11 mouse cellular contexts compared by ENCODE assay signal in the genomic region with DNA sequence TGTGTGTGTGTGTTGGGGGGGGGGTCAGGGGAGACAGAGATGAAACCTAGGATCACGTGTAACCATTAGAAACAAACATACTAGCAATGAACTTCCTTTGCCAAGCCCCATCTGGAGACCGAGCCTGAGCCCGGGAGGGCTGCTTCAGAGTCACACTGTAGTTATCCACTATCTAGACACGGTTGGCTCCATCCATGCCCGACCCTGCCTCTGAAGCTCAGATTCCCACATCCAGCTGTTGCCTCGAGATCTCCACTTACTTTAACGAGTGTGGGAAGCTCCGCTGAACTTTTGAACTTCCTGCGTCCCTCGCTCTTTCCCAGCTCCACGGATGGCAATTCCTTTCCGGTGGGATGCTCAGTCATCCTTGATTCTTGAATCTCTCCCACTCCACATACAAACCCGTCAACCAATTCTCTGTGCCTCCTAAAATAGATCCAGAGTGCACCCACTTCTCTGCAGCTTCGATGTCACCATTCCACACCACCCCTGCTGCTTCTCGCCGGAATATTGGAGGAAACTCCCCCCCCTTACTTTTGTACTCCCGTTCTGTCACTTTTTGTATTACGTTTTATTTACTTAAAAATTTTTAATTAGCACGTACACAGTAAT. TPM values are rescaled to one million over a fixed set of nuclear protein-coding genes. Genes with fewer than 3 reads are reported as not detected.
DNase-seq lines count a peak whose midpoint lies in the region; ATAC-seq and TF ChIP-seq lines count a peak whose summit lies in the region.
"Had no signal": no experiment of that assay in that cellular context is flagged by ENCODE, and none has a peak within 500 bp of the region (broad histone marks: within the 10 kb centered on the region; RNA-seq: fewer than 3 reads in every experiment).

No protein-coding gene starts in this region.

- no peaks in the 10 kb centered on the region for H3K79me2 ChIP-seq in liver, adult 2 months (ENCODE audit: control insufficient read depth, insufficient read depth, low read length)

- no peaks in the 10 kb centered on the region for H3K9me3 ChIP-seq in heart, embryonic 14.5 days (ENCODE audit: control insufficient read depth, low read length)
- H3K9me3 ChIP-seq: forebrain, embryonic 15.5 days had no signal

- WGBS in heart, embryonic 14.5 days: 28% methylated on average over 19 of the region's 19 CpGs
- WGBS in liver, adult 2 months: 65% methylated on average over 19 of the region's 19 CpGs

- no peak overlapping the region for H3K4me3 ChIP-seq in heart, embryonic 14.5 days (ENCODE audit: control insufficient read depth in 1 of 2, insufficient read depth in 1 of 2, low read depth in 1 of 2, low read length in 2 of 2)
- no peak overlapping the region for H3K4me3 ChIP-seq in liver, adult 2 months (ENCODE audit: insufficient read depth, low read depth, low read length)
- H3K4me3 ChIP-seq: forebrain, embryonic 15.5 days had no signal

- H3K36me3 ChIP-seq in heart, embryonic 14.5 days (ENCODE audit: control insufficient read depth, insufficient read depth, low read length): no peaks in the 10 kb centered on the region
- H3K36me3 ChIP-seq in liver, adult 2 months (ENCODE audit: control insufficient read depth, insufficient read depth, low read length): no peaks in the 10 kb centered on the region
- H3K36me3 ChIP-seq: forebrain, embryonic 15.5 days had no signal

- peaks cover 20 to 27% of the 10 kb centered on the region in 2 experiments for H3K4me1 ChIP-seq in heart, embryonic 14.5 days (ENCODE audit: control insufficient read depth in 2 of 2, insufficient read depth in 2 of 2, low read length in 2 of 2)
- no peaks in the 10 kb centered on the region for H3K4me1 ChIP-seq in liver, adult 2 months (ENCODE audit: control insufficient read depth, insufficient read depth, low read length)

- TF ChIP-seq POLR2A in liver, adult 2 months (IDR thresholded peaks at IDR 0.05; ENCODE audit: extremely low read depth, insufficient read depth, low read length): no peak

- TF ChIP-seq CTCF in liver, adult 2 months (IDR thresholded peaks at IDR 0.05; ENCODE audit: low read depth, low read length): no peak

- peak; percentile 44; the same call in 1 of the 2 replicates for ATAC-seq in heart, embryonic 14.5 days (ENCODE audit: insufficient number of reproducible peaks, insufficient read depth, low FRiP score, low read depth)
- ATAC-seq: forebrain, embryonic 15.5 days had no signal

- DNase-seq in ovary, postnatal 36 days (ENCODE audit: low spot score): peak; percentile 9
- no peak for DNase-seq in ovary, postnatal 14 days (ENCODE audit: low spot score)
- DNase-seq in liver, adult 2 months (ENCODE audit: extremely low read depth, low read depth, low spot score): peak; percentile 7
- no peak for DNase-seq in right cerebral cortex, postnatal 25 days
- DNase-seq in spleen, postnatal 10 days (ENCODE audit: low spot score in 2 of 2): no peak
- no peak for DNase-seq in thymus, postnatal 4 days
- DNase-seq: adrenal gland, postnatal 14 days; cerebellum, adult 9-11 months; thymus, adult 2 months had no signal

- no peaks in the 10 kb centered on the region for H3K27me3 ChIP-seq in heart, embryonic 14.5 days (ENCODE audit: control insufficient read depth, insufficient read depth, low read length)
- no peaks in the 10 kb centered on the region for H3K27me3 ChIP-seq in liver, adult 2 months (ENCODE audit: control insufficient read depth, insufficient read depth, low read length)
- H3K27me3 ChIP-seq: forebrain, embryonic 15.5 days had no signal

- H3K4me2 ChIP-seq in heart, embryonic 14.5 days (ENCODE audit: low read length): peak overlapping the region; percentile 35
- H3K4me2 ChIP-seq: forebrain, embryonic 15.5 days had no signal

- no peak overlapping the region for H3K9ac ChIP-seq in heart, embryonic 14.5 days (ENCODE audit: low read length)
- no peak overlapping the region for H3K9ac ChIP-seq in liver, adult 2 months (ENCODE audit: low read depth, low read length)
- H3K9ac ChIP-seq: forebrain, embryonic 15.5 days had no signal

- H3K27ac ChIP-seq in heart, embryonic 14.5 days (replicated peaks in 1 of 2; ENCODE audit: control insufficient read depth in 1 of 2, insufficient read depth in 1 of 2, low read depth in 2 of 2, low read length in 2 of 2): peak overlapping the region; percentile 76 to 92
- H3K27ac ChIP-seq in liver, adult 2 months (replicated peaks; ENCODE audit: insufficient read depth, low read depth, low read length): no peak overlapping the region
- H3K27ac ChIP-seq: forebrain, embryonic 15.5 days had no signal

RNA-seq across cellular contexts. Expression of a gene that starts 15.3 kb away (rescaled TPM):
- polyA plus RNA-seq in heart, embryonic 14.5 days (2014; fragmentation: Nextera tagmentation; extraction: Ambion mirVana): 22.9 and 24.8 TPM in 2 replicates
- 8.4 and 10.1 TPM in 2 replicates for total RNA-seq in liver, adult 2 months (2014; rRNA removed)
- 10.5 and 10.7 TPM in 2 replicates for polyA plus RNA-seq in liver, adult 2 months (2012; rRNA removed)

Comparison
In these comparisons a context has a peak if more than half of its experiments do, and no peak if none do; other contexts are left out.
1. DNase-seq: peak in ovary, postnatal 36 days (single experiment) and liver, adult 2 months (single experiment); none in ovary, postnatal 14 days (single experiment), right cerebral cortex, postnatal 25 days (single experiment), spleen, postnatal 10 days (0 of 2) and thymus, postnatal 4 days (single experiment).